Mouse (Mus musculus): ENCODE measurements at regions not wholly inside any gene's neighbourhood (a gene's known extent, or its start where the extent isn't known, plus 50 kb on each side); places are given as distances from the start of the nearest gene placed in this dataset.

DNA sequence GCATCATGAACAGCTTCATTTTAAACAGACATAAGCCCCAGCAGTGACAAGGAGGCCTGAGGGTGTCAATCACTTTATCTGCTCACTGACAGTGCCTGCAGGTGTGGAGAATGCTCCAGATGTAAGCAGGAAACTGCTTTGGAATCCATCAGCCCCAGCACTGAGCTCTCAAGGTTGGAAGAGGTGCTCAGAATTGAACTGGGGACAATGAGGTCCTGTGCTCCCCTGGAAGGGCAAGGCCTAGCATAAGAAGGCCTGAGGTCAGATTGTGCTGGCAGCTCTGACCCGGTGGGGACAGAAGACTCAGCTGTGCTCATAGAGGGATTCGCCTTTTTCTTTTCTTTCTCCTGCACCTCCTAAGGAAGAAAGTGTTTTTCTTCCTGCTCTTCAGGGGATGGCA, 82.2 kb upstream of the Lgalsl start:
- WGBS = 78% methylated on average over 2 of the region's 2 CpGs
- no peak overlapping the region for H3K27ac ChIP-seq (replicated peaks)
- H3K9ac ChIP-seq (replicated peaks) = no peak overlapping the region
- H3K4me2 ChIP-seq (replicated peaks) = no peak overlapping the region
- no peaks in the 10 kb centered on the region for H3K9me3 ChIP-seq
- no peaks in the 10 kb centered on the region for H3K36me3 ChIP-seq
- no peaks in the 10 kb centered on the region for H3K27me3 ChIP-seq
- no peak for ATAC-seq (ENCODE audit: low FRiP score, low read depth)
- no peak overlapping the region for H3K4me3 ChIP-seq
- peaks cover 6% of the 10 kb centered on the region; the same call in 1 of the 2 replicates for H3K4me1 ChIP-seq

DNA sequence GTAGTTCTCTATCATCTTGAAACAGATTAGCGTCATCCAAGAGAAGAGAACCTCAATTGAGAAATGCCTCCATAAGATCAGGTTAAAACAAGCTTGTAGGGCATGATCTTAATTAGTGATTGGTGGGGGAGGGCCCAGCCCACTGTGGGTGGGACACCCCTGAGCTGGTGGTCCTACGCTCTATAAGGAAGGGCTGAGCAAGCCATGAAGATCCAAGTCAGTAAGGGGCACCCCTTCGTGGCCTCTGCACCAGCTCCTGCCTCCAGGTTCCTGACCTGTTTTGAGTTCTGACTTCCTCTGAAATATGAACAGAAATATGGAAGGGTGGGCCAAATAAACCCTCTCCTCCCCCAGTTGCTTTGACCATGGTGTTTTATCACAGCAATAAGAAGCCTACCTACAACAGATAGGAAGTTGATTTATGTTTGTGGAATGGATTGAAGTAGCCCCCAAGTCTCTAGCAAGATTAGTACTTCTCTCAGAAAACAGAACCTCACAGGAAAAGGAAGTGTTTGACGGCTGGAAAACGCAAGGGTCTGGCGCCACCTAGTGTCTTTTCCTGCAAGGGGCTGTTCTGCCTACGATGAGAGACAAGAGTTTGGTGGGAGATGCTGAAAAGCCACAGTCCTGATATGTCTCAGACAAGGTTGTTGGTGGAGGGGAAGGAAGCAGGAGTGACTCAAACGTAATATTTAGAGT, 82.9 kb upstream of the Lgalsl start:
- ATAC-seq (ENCODE audit: low FRiP score, low read depth) = peak; percentile 69
- no peak overlapping the region for H3K4me2 ChIP-seq (replicated peaks)
- H3K27ac ChIP-seq (replicated peaks) = no peak overlapping the region
- no peaks in the 10 kb centered on the region for H3K9me3 ChIP-seq
- H3K9ac ChIP-seq (replicated peaks) = no peak overlapping the region
- 29% methylated on average over 8 of the region's 8 CpGs for WGBS
- H3K4me3 ChIP-seq = no peak overlapping the region
- peaks cover 6% of the 10 kb centered on the region; the same call in 1 of the 2 replicates for H3K4me1 ChIP-seq
- H3K27me3 ChIP-seq = no peaks in the 10 kb centered on the region
- no peaks in the 10 kb centered on the region for H3K36me3 ChIP-seq

DNA sequence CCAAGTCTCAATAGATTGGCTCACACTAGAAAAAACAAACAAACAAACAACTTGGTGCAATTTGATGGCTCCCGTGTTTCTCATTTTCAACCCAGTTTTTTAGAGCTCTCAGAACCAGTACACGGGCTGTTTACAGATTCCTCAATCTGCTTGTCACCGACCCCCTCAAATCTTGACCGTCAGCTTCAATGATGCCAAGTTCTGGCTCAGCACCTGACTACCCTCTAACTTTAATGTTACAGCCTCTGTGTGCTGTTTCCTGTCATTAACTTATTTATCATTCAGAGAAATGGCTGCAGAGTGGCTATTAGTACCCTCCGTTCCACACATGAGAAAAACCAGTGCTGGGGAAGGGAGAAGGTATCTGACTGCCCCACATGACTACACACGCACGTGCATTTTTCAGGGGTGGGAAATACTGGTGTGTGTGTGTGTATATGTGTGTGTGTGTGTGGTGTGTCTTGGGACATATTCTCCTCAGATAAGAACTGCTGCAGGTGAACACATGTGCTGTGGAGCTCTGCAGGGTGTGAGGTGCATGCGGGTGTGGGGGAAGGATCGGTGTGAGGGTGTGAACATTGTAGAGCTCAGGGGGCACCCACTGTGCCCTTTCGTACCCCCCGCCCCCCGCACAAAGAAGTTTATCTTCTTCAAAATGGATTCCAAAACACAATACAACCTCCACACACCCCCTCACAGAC, 83.6 kb upstream of the Lgalsl start:
- Histone ChIP-seq H3K36me3 (no peaks in the 10 kb centered on the region), H3K4me2 (replicated peaks) (no peak overlapping the region), H3K9ac (replicated peaks) (no peak overlapping the region), H3K4me1 (peaks cover 6% of the 10 kb centered on the region; the same call in 1 of the 2 replicates), H3K4me3 (no peak overlapping the region), H3K27me3 (no peaks in the 10 kb centered on the region), H3K27ac (replicated peaks) (no peak overlapping the region), H3K9me3 (no peaks in the 10 kb centered on the region)
- ATAC-seq (ENCODE audit: low FRiP score, low read depth) = no peak
- WGBS = 78% methylated on average over 12 of the region's 12 CpGs

DNA sequence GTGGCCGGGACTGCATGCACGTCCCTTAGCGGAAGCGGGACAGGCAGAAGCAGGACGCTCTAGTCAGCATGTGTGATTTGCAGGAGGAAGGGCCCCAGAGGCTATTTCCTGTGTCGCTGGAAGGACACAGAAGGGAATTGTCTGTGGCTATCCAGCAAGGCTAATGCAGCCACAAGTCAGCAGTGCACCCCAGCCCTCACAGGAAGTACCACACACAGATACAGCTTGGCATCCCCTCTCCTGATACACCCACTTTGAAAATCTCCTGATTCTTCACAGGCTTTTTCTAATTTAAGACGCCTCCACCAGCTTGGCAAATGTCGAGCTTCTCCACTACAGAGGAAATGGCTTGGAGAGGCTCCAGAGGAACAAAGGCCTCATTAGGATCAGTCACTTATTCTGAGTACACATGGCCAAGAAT, 84.3 kb upstream of the Lgalsl start:
- H3K4me3 ChIP-seq = no peak overlapping the region
- no peak overlapping the region for H3K27ac ChIP-seq (replicated peaks)
- H3K4me2 ChIP-seq (replicated peaks) = no peak overlapping the region
- no peaks in the 10 kb centered on the region for H3K27me3 ChIP-seq
- H3K4me1 ChIP-seq = peaks cover 6% of the 10 kb centered on the region; the same call in 1 of the 2 replicates
- no peaks in the 10 kb centered on the region for H3K9me3 ChIP-seq
- no peak overlapping the region for H3K9ac ChIP-seq (replicated peaks)
- no peak for ATAC-seq (ENCODE audit: low FRiP score, low read depth)
- WGBS = 48% methylated on average over 8 of the region's 8 CpGs
- H3K36me3 ChIP-seq = no peaks in the 10 kb centered on the region

DNA sequence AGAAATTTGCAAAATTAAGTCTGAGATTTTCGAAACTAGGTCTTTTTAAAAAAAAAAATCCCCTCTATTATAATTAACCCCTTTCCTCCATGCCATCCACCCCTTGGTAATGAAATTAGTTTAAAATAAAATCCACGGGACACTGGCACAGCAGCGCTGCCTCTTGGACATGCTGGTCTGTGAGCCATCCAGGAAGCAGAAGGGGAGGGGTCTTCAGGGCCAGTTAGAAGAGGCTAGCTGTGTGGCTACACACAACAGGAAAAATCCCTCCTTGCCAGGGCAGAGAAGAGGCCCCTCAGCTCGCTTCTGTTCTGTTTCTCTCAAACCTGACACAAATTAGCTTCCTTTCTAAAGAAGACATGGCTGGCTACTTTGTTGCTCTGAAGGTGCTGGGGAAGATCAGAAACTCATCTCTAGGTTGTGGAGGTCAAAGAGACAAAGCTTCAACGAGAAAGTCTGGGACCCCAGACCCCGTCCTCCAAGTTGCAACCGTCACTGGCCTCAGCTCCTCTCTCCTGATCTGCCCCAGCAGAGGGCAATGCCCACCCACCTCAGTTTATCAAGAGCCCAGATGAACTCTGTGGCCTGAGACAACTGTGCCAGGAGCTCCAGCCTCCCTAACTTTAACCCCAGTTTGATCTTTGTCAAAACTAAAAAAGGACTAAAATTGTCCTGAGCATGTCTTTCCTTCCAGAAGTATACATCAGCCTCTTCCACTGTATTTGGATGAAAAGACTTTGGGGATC, 85.0 kb upstream of the Lgalsl start:
- H3K36me3 ChIP-seq = no peaks in the 10 kb centered on the region
- peaks cover 6% of the 10 kb centered on the region; the same call in 1 of the 2 replicates for H3K4me1 ChIP-seq
- H3K9me3 ChIP-seq = no peaks in the 10 kb centered on the region
- no peak for ATAC-seq (ENCODE audit: low FRiP score, low read depth)
- H3K9ac ChIP-seq (replicated peaks) = no peak overlapping the region
- no peak overlapping the region for H3K4me3 ChIP-seq
- H3K4me2 ChIP-seq (replicated peaks) = no peak overlapping the region
- no peaks in the 10 kb centered on the region for H3K27me3 ChIP-seq
- no peak overlapping the region for H3K27ac ChIP-seq (replicated peaks)
- 54% methylated on average over 7 of the region's 7 CpGs for WGBS

DNA sequence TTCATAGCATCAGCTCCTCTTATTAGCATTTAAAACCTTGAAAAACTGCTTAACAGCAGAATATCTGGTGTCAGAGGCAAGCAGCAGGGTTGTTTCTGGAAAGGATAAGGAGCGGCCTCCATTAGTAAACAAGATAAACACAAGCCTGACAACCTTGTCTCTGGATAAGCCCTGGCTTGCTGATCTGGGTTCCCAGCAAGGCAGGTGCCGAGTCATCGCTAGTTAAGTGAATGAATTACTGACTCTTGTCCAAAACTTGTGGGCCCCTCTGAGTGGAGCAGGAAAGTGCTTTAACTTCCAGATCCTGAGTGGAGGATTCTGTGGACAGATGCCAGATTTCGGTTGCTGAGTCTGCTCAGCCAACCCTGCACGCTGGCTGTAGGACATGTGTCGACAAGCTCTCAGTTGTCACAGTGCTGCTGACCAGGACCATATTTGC, 85.6 kb upstream of the Lgalsl start:
- Histone ChIP-seq H3K4me2 (replicated peaks) (no peak overlapping the region), H3K9ac (replicated peaks) (no peak overlapping the region), H3K9me3 (no peaks in the 10 kb centered on the region), H3K27ac (replicated peaks) (no peak overlapping the region), H3K4me1 (peaks cover 6% of the 10 kb centered on the region; the same call in 1 of the 2 replicates), H3K27me3 (no peaks in the 10 kb centered on the region), H3K4me3 (no peak overlapping the region), H3K36me3 (no peaks in the 10 kb centered on the region)
- WGBS = 83% methylated on average over 6 of the region's 6 CpGs
- ATAC-seq (ENCODE audit: low FRiP score, low read depth) = no peak

DNA sequence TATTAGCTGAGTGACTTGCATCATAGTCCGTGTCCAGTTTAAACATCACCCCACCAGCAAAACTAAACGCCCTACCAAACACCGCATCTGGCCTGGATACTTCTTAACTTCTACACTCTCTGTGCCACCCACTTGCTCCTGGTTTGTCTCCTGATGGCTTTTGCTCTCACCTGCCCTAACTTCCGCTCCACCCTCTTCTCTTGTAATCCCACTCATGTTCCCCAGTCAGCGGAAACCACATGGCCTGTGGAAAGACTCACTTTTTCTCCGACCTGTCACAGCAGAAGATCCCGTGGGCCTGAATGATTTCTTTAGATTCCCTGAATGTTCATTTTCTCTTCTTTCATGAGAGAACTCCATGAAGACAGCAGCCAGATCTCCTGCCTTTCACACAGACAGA, 86.1 kb upstream of the Lgalsl start:
- 91% methylated on average over 7 of the region's 7 CpGs for WGBS
- H3K27me3 ChIP-seq = no peaks in the 10 kb centered on the region
- H3K9me3 ChIP-seq = no peaks in the 10 kb centered on the region
- no peak overlapping the region for H3K27ac ChIP-seq (replicated peaks)
- peaks cover 9% of the 10 kb centered on the region; the same call in 1 of the 2 replicates for H3K4me1 ChIP-seq
- no peak overlapping the region for H3K4me3 ChIP-seq
- no peak overlapping the region for H3K9ac ChIP-seq (replicated peaks)
- ATAC-seq (ENCODE audit: low FRiP score, low read depth) = no peak
- H3K36me3 ChIP-seq = no peaks in the 10 kb centered on the region
- no peak overlapping the region for H3K4me2 ChIP-seq (replicated peaks)

DNA sequence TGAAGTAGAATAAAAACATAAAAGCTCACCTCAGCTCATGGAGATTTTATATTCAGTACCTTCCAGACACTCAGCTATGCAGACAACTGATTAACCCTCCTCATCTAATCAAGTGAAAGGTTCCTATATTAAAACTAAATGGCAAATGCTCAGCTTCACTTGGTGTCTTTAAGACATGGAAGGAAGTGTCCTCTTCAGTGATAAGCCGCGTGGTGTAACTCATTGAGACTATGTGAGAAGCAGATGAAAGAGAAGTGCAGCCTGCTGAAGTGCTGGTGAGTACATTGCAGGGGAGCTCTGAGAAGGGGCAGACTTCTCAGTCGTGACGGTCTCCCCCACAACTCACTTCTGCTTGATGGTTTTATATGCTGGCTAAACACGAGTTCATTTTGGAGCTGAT, 86.6 kb upstream of the Lgalsl start:
- no peak overlapping the region for H3K27ac ChIP-seq (replicated peaks)
- WGBS = 79% methylated on average over 5 of the region's 5 CpGs
- H3K4me1 ChIP-seq = peaks cover 12% of the 10 kb centered on the region; the same call in 1 of the 2 replicates
- no peaks in the 10 kb centered on the region for H3K27me3 ChIP-seq
- no peak for ATAC-seq (ENCODE audit: low FRiP score, low read depth)
- H3K9ac ChIP-seq (replicated peaks) = no peak overlapping the region
- no peaks in the 10 kb centered on the region for H3K36me3 ChIP-seq
- H3K4me3 ChIP-seq = no peak overlapping the region
- no peaks in the 10 kb centered on the region for H3K9me3 ChIP-seq
- no peak overlapping the region for H3K4me2 ChIP-seq (replicated peaks)

DNA sequence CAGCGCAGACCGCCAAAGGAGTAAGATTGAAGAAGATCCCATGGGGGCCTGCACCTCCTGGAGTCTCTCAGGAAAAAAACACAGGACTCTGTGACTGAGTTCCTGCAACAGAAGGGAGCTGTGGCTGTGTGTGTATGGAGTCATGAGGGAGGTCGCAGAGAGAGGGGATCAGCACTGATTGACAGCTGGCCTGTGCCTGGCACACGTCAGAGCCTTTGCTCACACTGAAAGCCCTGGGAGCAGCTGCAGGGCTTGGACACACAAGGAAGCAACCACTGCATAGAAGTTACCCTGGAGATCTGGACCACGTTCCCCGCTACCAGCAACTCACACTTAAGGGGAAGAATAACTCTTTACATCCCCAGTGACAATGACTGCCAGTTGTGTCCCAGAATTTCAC, 92.3 kb upstream of the Lgalsl start:
- Histone ChIP-seq H3K36me3 (no peaks in the 10 kb centered on the region), H3K4me1 (peaks cover 14% of the 10 kb centered on the region), H3K4me3 (no peak overlapping the region), H3K27me3 (no peaks in the 10 kb centered on the region), H3K4me2 (replicated peaks) (no peak overlapping the region; the same call in 1 of the 2 replicates), H3K9ac (replicated peaks) (no peak overlapping the region), H3K27ac (replicated peaks) (peak overlapping the region; percentile 31), H3K9me3 (no peaks in the 10 kb centered on the region)
- ATAC-seq (ENCODE audit: low FRiP score, low read depth) = peak; percentile 97
- WGBS = 33% methylated on average over 6 of the region's 6 CpGs

DNA sequence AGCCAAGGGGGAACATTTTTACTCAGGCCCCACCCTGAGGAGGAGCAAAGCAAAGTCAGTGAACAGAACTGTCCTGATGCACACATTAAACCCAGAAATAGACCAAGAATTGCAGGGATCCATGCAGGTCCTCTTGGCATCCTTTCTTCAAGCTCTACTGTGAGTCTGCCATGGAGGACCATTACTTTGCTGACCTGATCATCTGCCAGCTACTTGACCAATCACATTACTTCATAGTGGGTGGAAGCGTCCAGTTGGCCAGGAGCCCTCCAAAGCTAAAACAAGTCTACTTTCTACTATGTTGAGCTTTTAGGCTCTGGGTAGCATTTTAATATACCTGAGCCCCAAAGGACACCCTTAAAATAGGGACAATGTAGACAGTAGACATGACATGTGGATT, 98.6 kb upstream of the Lgalsl start:
- H3K9me3 ChIP-seq = no peaks in the 10 kb centered on the region
- 100% methylated on average over 1 of the region's 1 CpGs for WGBS

DNA sequence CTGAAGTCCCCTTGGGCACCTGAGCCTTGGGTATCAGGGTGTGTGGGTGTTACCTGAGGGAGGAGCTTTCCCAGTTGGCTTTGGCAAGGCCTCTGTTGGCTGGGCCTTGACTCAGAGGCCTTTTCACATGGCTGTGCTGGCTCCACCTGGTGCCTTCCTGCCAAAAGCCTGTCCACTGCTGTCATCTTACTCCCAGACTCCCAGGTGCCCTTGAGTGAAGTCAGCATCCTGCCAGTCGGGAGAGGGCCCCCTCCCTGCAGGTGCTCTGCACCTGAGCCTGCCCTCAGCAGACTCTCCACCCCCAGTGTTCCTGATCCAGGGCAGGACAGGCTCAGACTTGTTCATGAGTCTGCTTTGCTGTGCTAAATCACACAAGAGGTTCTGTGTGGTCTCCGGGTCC, 99.2 kb upstream of the Lgalsl start:
- Histone ChIP-seq H3K9me3 (no peaks in the 10 kb centered on the region), H3K4me3 (no peak overlapping the region), H3K4me2 (replicated peaks) (no peak overlapping the region), H3K9ac (replicated peaks) (no peak overlapping the region), H3K27me3 (no peaks in the 10 kb centered on the region), H3K4me1 (0 out of 2 replicates have a peak, but pooled peaks cover 3% of the 10 kb centered on the region), H3K27ac (replicated peaks) (no peak overlapping the region), H3K36me3 (no peaks in the 10 kb centered on the region)
- WGBS = 71% methylated on average over 2 of the region's 2 CpGs
- ATAC-seq (ENCODE audit: low FRiP score, low read depth) = no peak

More for the DNA sequence above, 98.6 kb upstream of the Lgalsl start:
- Histone ChIP-seq H3K4me2 (replicated peaks) (no peak overlapping the region), H3K27me3 (no peaks in the 10 kb centered on the region), H3K4me3 (no peak overlapping the region), H3K36me3 (no peaks in the 10 kb centered on the region), H3K9ac (replicated peaks) (no peak overlapping the region), H3K4me1 (no peaks in the 10 kb centered on the region), H3K27ac (replicated peaks) (no peak overlapping the region)
- no peak for ATAC-seq (ENCODE audit: low FRiP score, low read depth)

DNA sequence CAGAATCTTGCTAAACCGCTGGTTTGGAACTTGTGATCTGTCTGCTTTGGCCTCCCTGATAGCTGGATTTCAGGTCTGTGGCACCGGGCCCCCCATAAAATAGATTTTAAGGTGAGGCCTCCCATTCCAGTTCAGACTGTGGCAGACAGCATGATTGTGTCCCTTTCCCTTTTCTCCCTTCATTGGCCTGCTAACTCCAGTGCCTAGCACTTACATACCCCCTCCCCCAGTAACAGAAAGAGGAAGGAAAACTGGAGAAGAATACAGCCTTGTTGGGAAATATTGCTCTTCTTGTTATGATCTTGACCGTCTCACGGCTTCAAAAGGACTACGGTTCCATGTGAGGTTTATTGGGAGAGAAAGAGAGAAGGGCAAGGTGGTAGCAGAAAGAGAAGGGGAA, 99.7 kb upstream of the Lgalsl start:
- ATAC-seq (ENCODE audit: low FRiP score, low read depth) = no peak
- Histone ChIP-seq H3K27me3 (no peaks in the 10 kb centered on the region), H3K9ac (replicated peaks) (no peak overlapping the region), H3K4me2 (replicated peaks) (no peak overlapping the region), H3K9me3 (no peaks in the 10 kb centered on the region), H3K36me3 (no peaks in the 10 kb centered on the region), H3K27ac (replicated peaks) (no peak overlapping the region), H3K4me3 (no peak overlapping the region), H3K4me1 (0 out of 2 replicates have a peak, but pooled peaks cover 3% of the 10 kb centered on the region)
- WGBS = 87% methylated on average over 5 of the region's 5 CpGs
